Mouse (Mus musculus): ENCODE measurements at regions not wholly inside any gene's neighbourhood (a gene's known extent, or its start where the extent isn't known, plus 50 kb on each side); places are given as distances from the start of the nearest gene placed in this dataset.

DNA sequence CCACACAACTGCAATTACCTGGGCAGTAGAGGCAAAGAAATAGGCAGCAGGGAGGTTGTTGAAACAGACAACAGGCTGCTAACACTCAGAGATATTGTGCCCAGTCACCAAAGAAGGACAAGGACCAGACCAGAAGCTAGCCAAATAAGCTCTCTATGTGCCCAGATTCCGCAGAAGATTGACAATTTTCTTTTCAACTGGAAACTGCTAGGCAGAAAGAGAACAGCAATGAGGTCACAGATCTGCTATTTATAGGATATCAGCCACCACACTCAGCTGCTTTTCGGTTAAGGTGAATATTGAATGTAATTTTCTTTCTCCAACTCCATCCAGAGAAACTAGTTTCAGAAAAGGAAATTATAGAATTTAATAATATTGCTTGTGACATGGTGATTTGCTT, 486.3 kb upstream of the Cited2 start:
- Histone ChIP-seq H3K4me1 (ENCODE audit: control insufficient read depth, insufficient read depth, low read length) (no peaks in the 10 kb centered on the region), H3K4me3 (ENCODE audit: low read depth, low read length) (no peak overlapping the region), H3K9me3 (replicated peaks; ENCODE audit: control insufficient read depth, insufficient read depth, low read length, poor library complexity, severe bottlenecking) (0 out of 2 replicates have a peak, but pooled peaks cover 3% of the 10 kb centered on the region), H3K36me3 (ENCODE audit: control insufficient read depth, insufficient read depth, low read length, poor library complexity, severe bottlenecking) (no peaks in the 10 kb centered on the region), H3K9ac (ENCODE audit: low read depth, poor library complexity, severe bottlenecking) (no peak overlapping the region), H3K27ac (ENCODE audit: insufficient read depth, low read length) (no peak overlapping the region), H3K27me3 (ENCODE audit: control insufficient read depth, insufficient read depth, low read length, poor library complexity, severe bottlenecking) (no peaks in the 10 kb centered on the region)
- TF ChIP-seq EP300 (IDR thresholded peaks at IDR 0.05; ENCODE audit: insufficient read depth, low read depth, low read length) (no peak), CTCF (IDR thresholded peaks at IDR 0.05; ENCODE audit: low read depth, low read length) (no peak), POLR2A (IDR thresholded peaks at IDR 0.05; ENCODE audit: insufficient read depth, low read length) (no peak)

DNA sequence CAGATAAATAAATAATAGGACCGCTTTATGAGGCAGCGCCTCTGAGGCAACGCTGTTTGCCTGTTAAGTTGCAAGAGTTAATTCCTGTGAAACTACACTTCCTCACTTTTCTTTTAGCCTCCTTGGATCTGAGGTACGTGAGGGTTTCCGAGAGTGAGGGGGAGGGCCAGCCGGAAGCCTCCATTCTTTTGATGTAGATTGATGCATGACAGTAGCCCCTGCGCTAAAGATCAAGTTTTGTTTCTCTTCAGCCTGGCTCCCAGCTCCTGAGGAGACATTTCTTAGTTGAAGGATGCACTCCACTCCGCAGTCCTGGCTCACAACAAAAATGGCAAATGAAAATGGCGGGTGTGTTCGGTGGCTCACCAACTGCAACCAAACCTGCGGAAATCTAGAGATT, 485.6 kb upstream of the Cited2 start:
- no peaks in the 10 kb centered on the region for H3K27me3 ChIP-seq (ENCODE audit: control insufficient read depth, insufficient read depth, low read length, poor library complexity, severe bottlenecking)
- no peak overlapping the region for H3K27ac ChIP-seq (ENCODE audit: insufficient read depth, low read length)
- H3K4me3 ChIP-seq (ENCODE audit: low read depth, low read length) = no peak overlapping the region
- no peaks in the 10 kb centered on the region for H3K4me1 ChIP-seq (ENCODE audit: control insufficient read depth, insufficient read depth, low read length)
- TF ChIP-seq POLR2A (IDR thresholded peaks at IDR 0.05; ENCODE audit: insufficient read depth, low read length) (no peak), CTCF (IDR thresholded peaks at IDR 0.05; ENCODE audit: low read depth, low read length) (no peak), EP300 (IDR thresholded peaks at IDR 0.05; ENCODE audit: insufficient read depth, low read depth, low read length) (0 out of 2 replicates have a peak, but pooled peaks have one; percentile 52)
- H3K9me3 ChIP-seq (replicated peaks; ENCODE audit: control insufficient read depth, insufficient read depth, low read length, poor library complexity, severe bottlenecking) = 0 out of 2 replicates have a peak, but pooled peaks cover 3% of the 10 kb centered on the region
- H3K36me3 ChIP-seq (ENCODE audit: control insufficient read depth, insufficient read depth, low read length, poor library complexity, severe bottlenecking) = no peaks in the 10 kb centered on the region
- H3K9ac ChIP-seq (ENCODE audit: low read depth, poor library complexity, severe bottlenecking) = no peak overlapping the region

DNA sequence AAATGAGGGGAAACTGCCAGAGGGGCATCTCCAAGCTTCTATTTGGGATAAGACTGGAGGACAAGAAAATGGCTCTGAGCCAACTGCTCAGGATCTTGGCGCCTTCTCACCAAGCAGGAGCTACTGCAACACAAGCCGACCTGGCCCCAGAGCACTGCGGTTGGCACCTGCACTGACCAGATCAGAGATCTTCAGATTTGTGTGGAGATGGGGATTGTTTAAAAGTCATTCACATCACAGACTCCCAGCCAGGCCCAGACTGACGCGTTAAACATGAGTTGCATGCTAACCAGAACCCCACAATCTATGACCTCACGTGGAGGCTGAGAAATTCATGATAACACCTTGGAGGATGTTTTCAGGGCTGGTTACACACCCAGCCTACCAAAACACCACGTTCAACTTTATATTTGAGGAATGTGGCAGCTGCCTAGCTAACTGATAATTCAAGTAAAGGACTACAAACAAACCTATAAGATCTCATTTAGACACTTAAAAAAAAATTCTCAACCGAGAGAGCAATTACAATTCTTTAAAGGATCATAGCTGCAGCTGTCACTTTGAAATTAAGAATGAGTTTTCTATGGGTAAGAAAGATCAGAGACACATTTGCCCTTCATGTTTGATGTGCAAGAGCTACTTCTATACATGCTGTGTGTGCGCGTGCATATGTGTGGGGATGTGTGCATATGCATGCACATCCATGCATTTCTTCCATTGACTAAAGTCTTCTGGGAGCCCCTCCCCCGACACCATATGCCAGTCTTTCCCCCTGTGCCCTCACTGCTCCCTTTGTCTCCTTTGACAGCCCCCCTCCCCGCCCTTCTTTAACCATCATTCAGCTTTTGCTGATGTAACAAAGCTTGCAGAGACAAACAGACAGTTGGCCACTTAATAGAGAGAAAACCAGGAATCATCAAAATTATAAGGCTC, 484.8 kb upstream of the Cited2 start:
- H3K9me3 ChIP-seq (replicated peaks; ENCODE audit: control insufficient read depth, insufficient read depth, low read length, poor library complexity, severe bottlenecking) = 0 out of 2 replicates have a peak, but pooled peaks cover 3% of the 10 kb centered on the region
- H3K27me3 ChIP-seq (ENCODE audit: control insufficient read depth, insufficient read depth, low read length, poor library complexity, severe bottlenecking) = no peaks in the 10 kb centered on the region
- no peak overlapping the region for H3K4me3 ChIP-seq (ENCODE audit: low read depth, low read length)
- TF ChIP-seq EP300 (IDR thresholded peaks at IDR 0.05; ENCODE audit: insufficient read depth, low read depth, low read length) (0 out of 2 replicates have a peak, but pooled peaks have one; percentile 18), POLR2A (IDR thresholded peaks at IDR 0.05; ENCODE audit: insufficient read depth, low read length) (no peak), CTCF (IDR thresholded peaks at IDR 0.05; ENCODE audit: low read depth, low read length) (no peak)
- peak overlapping the region; percentile 3; the same call in 1 of the 2 replicates for H3K27ac ChIP-seq (ENCODE audit: insufficient read depth, low read length)
- no peaks in the 10 kb centered on the region for H3K4me1 ChIP-seq (ENCODE audit: control insufficient read depth, insufficient read depth, low read length)
- no peak overlapping the region for H3K9ac ChIP-seq (ENCODE audit: low read depth, poor library complexity, severe bottlenecking)
- no peaks in the 10 kb centered on the region for H3K36me3 ChIP-seq (ENCODE audit: control insufficient read depth, insufficient read depth, low read length, poor library complexity, severe bottlenecking)

DNA sequence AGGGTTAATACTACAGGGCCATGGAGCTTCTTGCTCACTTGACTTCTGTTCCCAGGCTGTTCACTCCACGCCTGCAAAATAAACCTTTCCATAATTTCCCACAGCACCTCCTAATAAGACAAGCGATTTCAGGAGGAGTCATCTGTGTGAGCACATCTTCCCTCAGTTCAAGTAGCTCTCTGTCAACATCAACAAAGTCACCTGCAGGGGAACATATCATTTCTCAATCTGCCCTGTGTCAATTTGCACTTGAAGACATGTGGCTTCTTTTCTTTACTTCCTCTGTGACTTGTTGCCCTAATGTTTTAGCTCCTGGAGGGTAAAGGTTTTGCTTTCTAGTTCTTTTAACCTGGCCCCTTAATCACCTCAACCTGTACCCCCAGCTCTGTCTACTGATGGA, 474.7 kb upstream of the Cited2 start:
- Histone ChIP-seq H3K4me1 (ENCODE audit: control insufficient read depth, insufficient read depth, low read length) (no peaks in the 10 kb centered on the region), H3K9me3 (replicated peaks; ENCODE audit: control insufficient read depth, insufficient read depth, low read length, poor library complexity, severe bottlenecking) (no peaks in the 10 kb centered on the region), H3K27ac (ENCODE audit: insufficient read depth, low read length) (no peak overlapping the region), H3K36me3 (ENCODE audit: control insufficient read depth, insufficient read depth, low read length, poor library complexity, severe bottlenecking) (no peaks in the 10 kb centered on the region), H3K27me3 (ENCODE audit: control insufficient read depth, insufficient read depth, low read length, poor library complexity, severe bottlenecking) (no peaks in the 10 kb centered on the region; the same call in 1 of the 2 replicates), H3K9ac (ENCODE audit: low read depth, poor library complexity, severe bottlenecking) (no peak overlapping the region), H3K4me3 (ENCODE audit: low read depth, low read length) (no peak overlapping the region)
- no peak for TF ChIP-seq POLR2A (IDR thresholded peaks at IDR 0.05; ENCODE audit: insufficient read depth, low read length)
- no peak for TF ChIP-seq CTCF (IDR thresholded peaks at IDR 0.05; ENCODE audit: low read depth, low read length)
- no peak for TF ChIP-seq EP300 (IDR thresholded peaks at IDR 0.05; ENCODE audit: insufficient read depth, low read depth, low read length)

DNA sequence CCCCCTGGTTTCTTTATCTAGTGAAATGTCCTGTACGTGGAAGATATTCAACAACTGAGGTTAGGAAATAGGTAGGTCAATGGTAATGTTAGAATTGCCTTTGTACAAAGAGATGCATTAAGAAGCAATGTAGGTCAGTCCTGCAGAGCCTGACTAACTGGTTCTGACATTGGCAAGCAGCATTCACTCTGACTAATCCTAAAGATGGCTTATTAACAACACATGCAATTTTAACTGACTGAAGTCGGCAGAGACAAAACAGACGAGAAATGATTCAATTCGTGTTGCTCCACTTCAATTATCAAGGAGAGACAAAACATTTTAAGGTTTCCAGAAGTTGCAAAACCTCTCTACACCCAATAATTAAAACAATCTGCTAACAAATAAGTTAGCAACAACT, 470.0 kb upstream of the Cited2 start:
- Histone ChIP-seq H3K36me3 (ENCODE audit: control insufficient read depth, insufficient read depth, low read length, poor library complexity, severe bottlenecking) (no peaks in the 10 kb centered on the region), H3K27ac (ENCODE audit: insufficient read depth, low read length) (no peak overlapping the region), H3K9ac (ENCODE audit: low read depth, poor library complexity, severe bottlenecking) (no peak overlapping the region), H3K4me3 (ENCODE audit: low read depth, low read length) (no peak overlapping the region), H3K27me3 (ENCODE audit: control insufficient read depth, insufficient read depth, low read length, poor library complexity, severe bottlenecking) (no peaks in the 10 kb centered on the region; the same call in none of the 2 replicates), H3K9me3 (replicated peaks; ENCODE audit: control insufficient read depth, insufficient read depth, low read length, poor library complexity, severe bottlenecking) (no peaks in the 10 kb centered on the region), H3K4me1 (ENCODE audit: control insufficient read depth, insufficient read depth, low read length) (no peaks in the 10 kb centered on the region)
- no peak for TF ChIP-seq POLR2A (IDR thresholded peaks at IDR 0.05; ENCODE audit: insufficient read depth, low read length)

DNA sequence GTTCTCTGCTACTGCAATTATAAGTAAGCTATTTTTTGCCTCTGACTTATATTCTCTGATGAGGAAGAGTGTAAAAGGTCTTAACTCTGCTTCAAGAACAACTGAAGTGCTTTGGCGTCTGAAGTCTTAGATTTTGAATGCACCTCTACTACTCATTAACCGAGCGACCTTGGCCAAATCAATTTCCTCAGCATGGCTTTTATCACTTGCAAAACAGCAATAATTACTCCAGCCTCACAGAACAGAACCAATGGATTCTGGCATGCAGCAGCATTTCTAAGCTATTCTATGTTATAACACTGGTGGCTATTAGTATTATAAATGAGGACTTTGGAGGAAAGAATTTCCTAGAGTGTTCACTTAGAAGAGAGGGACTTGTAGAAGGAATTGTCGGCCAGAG, 462.9 kb upstream of the Cited2 start:
- no peaks in the 10 kb centered on the region; the same call in 1 of the 2 replicates for H3K27me3 ChIP-seq (ENCODE audit: control insufficient read depth, insufficient read depth, low read length, poor library complexity, severe bottlenecking)
- H3K4me1 ChIP-seq (ENCODE audit: control insufficient read depth, insufficient read depth, low read length) = no peaks in the 10 kb centered on the region
- H3K4me3 ChIP-seq (ENCODE audit: low read depth, low read length) = no peak overlapping the region
- peaks cover 17% of the 10 kb centered on the region for H3K9me3 ChIP-seq (replicated peaks; ENCODE audit: control insufficient read depth, insufficient read depth, low read length, poor library complexity, severe bottlenecking)
- no peak overlapping the region for H3K27ac ChIP-seq (ENCODE audit: insufficient read depth, low read length)
- no peaks in the 10 kb centered on the region for H3K36me3 ChIP-seq (ENCODE audit: control insufficient read depth, insufficient read depth, low read length, poor library complexity, severe bottlenecking)
- TF ChIP-seq CTCF (IDR thresholded peaks at IDR 0.05; ENCODE audit: low read depth, low read length) (no peak), EP300 (IDR thresholded peaks at IDR 0.05; ENCODE audit: insufficient read depth, low read depth, low read length) (no peak), POLR2A (IDR thresholded peaks at IDR 0.05; ENCODE audit: insufficient read depth, low read length) (no peak)
- H3K9ac ChIP-seq (ENCODE audit: low read depth, poor library complexity, severe bottlenecking) = no peak overlapping the region

Data from ES-Bruce4 (cell line).